29 mouse cellular contexts compared by ENCODE assay signal in genomic region chr4:16066340-16066739, GRCm38 (mm10).
DNase-seq lines count a peak whose midpoint lies in the region; ATAC-seq and TF ChIP-seq lines count a peak whose summit lies in the region.
"Had no signal": no experiment of that assay in that cellular context is flagged by ENCODE, and none has a peak within 500 bp of the region (broad histone marks: within the 10 kb centered on the region; RNA-seq: fewer than 3 reads in every experiment).

No protein-coding gene starts in this region.

- no peak for TF ChIP-seq POLR2A in myocyte (IDR thresholded peaks at IDR 0.05; ENCODE audit: insufficient read length, low read depth)

- no peak overlapping the region for H3K4me2 ChIP-seq in kidney, embryonic 14.5 days (replicated peaks; ENCODE audit: low read depth, low read length)
- no peak overlapping the region for H3K4me2 ChIP-seq in myocyte (ENCODE audit: low read depth)
- H3K4me2 ChIP-seq: embryonic facial prominence, embryonic 12.5 days; embryonic facial prominence, embryonic 15.5 days; heart, embryonic 13.5 days; hindbrain, embryonic 14.5 days had no signal

- no peak overlapping the region for H3K9ac ChIP-seq in kidney, embryonic 14.5 days (ENCODE audit: low read depth, low read length)
- H3K9ac ChIP-seq: embryonic facial prominence, embryonic 12.5 days; embryonic facial prominence, embryonic 15.5 days; forebrain, postnatal 0 days; heart, embryonic 13.5 days; hindbrain, embryonic 14.5 days had no signal

- peak; percentile 62; the same call in 1 of the 2 replicates for ATAC-seq in kidney, embryonic 14.5 days (ENCODE audit: low FRiP score, low TSS enrichment)
- no peak for ATAC-seq in megakaryocyte, adult 5-6 weeks (ENCODE audit: poor library complexity, severe bottlenecking)
- ATAC-seq: activated CD4-positive, CD25-positive, alpha-beta regulatory T cell, adult 4 months; CD4-positive, CD25-positive, alpha-beta regulatory T cell, adult 4 months; forebrain, embryonic 14.5 days; forebrain, postnatal 0 days; hindbrain, postnatal 0 days; inflammation-experienced regulatory T-cells, adult 6 months had no signal

- no peaks in the 10 kb centered on the region for H3K79me2 ChIP-seq in myocyte (ENCODE audit: control insufficient read depth, insufficient read depth)

- H3K27ac ChIP-seq in kidney, embryonic 14.5 days (ENCODE audit: low read depth, low read length): no peak overlapping the region
- H3K27ac ChIP-seq: embryonic facial prominence, embryonic 12.5 days; embryonic facial prominence, embryonic 15.5 days; heart, embryonic 10.5 days; heart, embryonic 13.5 days; hindbrain, embryonic 14.5 days; hindbrain, postnatal 0 days had no signal

- peak; percentile 5 for DNase-seq in gastrocnemius, postnatal 14 days
- DNase-seq in gastrocnemius, adult 18-20 months (ENCODE audit: low spot score): no peak
- DNase-seq in kidney, postnatal 36 days: no peak
- DNase-seq in spleen, adult 18-20 months: no peak
- DNase-seq: adrenal gland, adult 8-10 months; adrenal gland, postnatal 25 days; cerebellum, adult 11-12 months; cerebellum, adult 8-10 months; cerebellum, postnatal 10 days; cerebellum, postnatal 36 days; embryo, embryonic 11 days; forebrain, postnatal 0 days; heart, adult 18-20 months; heart, postnatal 14 days; heart, postnatal 4 days had no signal

- no peaks in the 10 kb centered on the region for H3K9me3 ChIP-seq in kidney, embryonic 14.5 days (ENCODE audit: control insufficient read depth, low read length)
- no peaks in the 10 kb centered on the region for H3K9me3 ChIP-seq in megakaryocyte, embryonic 14.5 days
- H3K9me3 ChIP-seq: embryonic facial prominence, embryonic 12.5 days; embryonic facial prominence, embryonic 15.5 days; heart, embryonic 10.5 days; heart, embryonic 13.5 days had no signal

- H3K4me1 ChIP-seq in kidney, embryonic 14.5 days (ENCODE audit: control insufficient read depth, insufficient read depth, low read length): no peaks in the 10 kb centered on the region
- peaks cover 10% of the 10 kb centered on the region; the same call in 1 of the 2 replicates for H3K4me1 ChIP-seq in megakaryocyte, embryonic 14.5 days
- H3K4me1 ChIP-seq: embryonic facial prominence, embryonic 12.5 days; embryonic facial prominence, embryonic 15.5 days; heart, embryonic 10.5 days; heart, embryonic 13.5 days had no signal

- no peak overlapping the region for H3K4me3 ChIP-seq in kidney, embryonic 14.5 days (ENCODE audit: low read length)
- peak overlapping the region; percentile 31 for H3K4me3 ChIP-seq in megakaryocyte, embryonic 14.5 days (replicated peaks)
- H3K4me3 ChIP-seq in myocyte: no peak overlapping the region
- H3K4me3 ChIP-seq: embryonic facial prominence, embryonic 12.5 days; embryonic facial prominence, embryonic 15.5 days; heart, embryonic 10.5 days; heart, embryonic 13.5 days had no signal

- H3K27me3 ChIP-seq in kidney, embryonic 14.5 days (ENCODE audit: control insufficient read depth, insufficient read depth, low read length): no peaks in the 10 kb centered on the region
- H3K27me3 ChIP-seq in megakaryocyte, embryonic 14.5 days (replicated peaks): peaks cover 4% of the 10 kb centered on the region
- no peaks in the 10 kb centered on the region for H3K27me3 ChIP-seq in myocyte (ENCODE audit: control insufficient read depth, insufficient read depth, insufficient read length)
- H3K27me3 ChIP-seq: embryonic facial prominence, embryonic 12.5 days; embryonic facial prominence, embryonic 15.5 days; heart, embryonic 13.5 days had no signal

- H3ac ChIP-seq in myocyte (ENCODE audit: control insufficient read depth, insufficient read length): no peak overlapping the region

- 83% methylated on average over 3 of the region's 3 CpGs for WGBS in kidney, embryonic 14.5 days

- intact Hi-C loops in gastrocnemius, postnatal 14 days (cut with DNase I; ENCODE audit: low total_unique reads): loop anchor here (5.0 kb wide), 1 partner anchor 79 kb away; no protein-coding TSS in a partner anchor

- no peaks in the 10 kb centered on the region for H3K36me3 ChIP-seq in kidney, embryonic 14.5 days (ENCODE audit: control insufficient read depth, insufficient read depth, low read length)
- H3K36me3 ChIP-seq in megakaryocyte, embryonic 14.5 days (replicated peaks; ENCODE audit: low read length): no peaks in the 10 kb centered on the region
- H3K36me3 ChIP-seq in myocyte (ENCODE audit: control insufficient read depth, insufficient read depth): no peaks in the 10 kb centered on the region
- H3K36me3 ChIP-seq: embryonic facial prominence, embryonic 12.5 days; embryonic facial prominence, embryonic 15.5 days; heart, embryonic 10.5 days; heart, embryonic 13.5 days had no signal

TF ChIP-seq in myocyte, 11 proteins besides CTCF, POLR2A, EP300 and RAD21:
- peak; percentile 54 to 93 (median 82) for TF ChIP-seq MYOG (IDR thresholded peaks at IDR 0.05; ENCODE audit: control insufficient read depth in 1 of 3, insufficient read depth in 1 of 3, insufficient read length in 2 of 3, low read depth in 2 of 3)
- TF ChIP-seq REST (IDR thresholded peaks at IDR 0.05; ENCODE audit: insufficient read depth, insufficient read length): no peak
- no peak for TF ChIP-seq USF1 (IDR thresholded peaks at IDR 0.05; ENCODE audit: low read depth)
- TF ChIP-seq CEBPB (IDR thresholded peaks at IDR 0.05; ENCODE audit: insufficient read depth, poor library complexity, severe bottlenecking): no peak
- no peak for TF ChIP-seq MAX (IDR thresholded peaks at IDR 0.05; ENCODE audit: low read depth)
- TF ChIP-seq SRF (IDR thresholded peaks at IDR 0.05; ENCODE audit: control insufficient read depth, insufficient read length, low read depth): no peak
- no peak for TF ChIP-seq E2F4 (IDR thresholded peaks at IDR 0.05; ENCODE audit: insufficient read depth)
- no peak for TF ChIP-seq TCF12 (IDR thresholded peaks at IDR 0.05; ENCODE audit: insufficient read depth, poor library complexity, severe bottlenecking)
- TF ChIP-seq MYOD1 (IDR thresholded peaks at IDR 0.05; ENCODE audit: control insufficient read depth in 1 of 3, insufficient read length in 2 of 3, low read depth in 2 of 3): peak; percentile 24 to 87 (median 84)
- peak; percentile 72 for TF ChIP-seq TCF3 (IDR thresholded peaks at IDR 0.05; ENCODE audit: insufficient read length, low read depth)
- no peak for TF ChIP-seq POLR2AphosphoS2 (IDR thresholded peaks at IDR 0.05; ENCODE audit: insufficient read length, low read depth)
